Mouse (Mus musculus) 416B (cell line): ENCODE measurements at regions not wholly inside any gene's neighbourhood (a gene's known extent, or its start where the extent isn't known, plus 50 kb on each side); places are given as distances from the start of the nearest gene placed in this dataset.
"Not testable (repeated sequence)": the region's sequence is repeated elsewhere in the genome, so short reads cannot be mapped to it uniquely, and the experiment has no call there.

Experiments
- DNase-seq: peaks from one replicate; pipeline ENCODE4 v3.0.0; 2011; ENCODE audit warnings: low read depth

DNA sequence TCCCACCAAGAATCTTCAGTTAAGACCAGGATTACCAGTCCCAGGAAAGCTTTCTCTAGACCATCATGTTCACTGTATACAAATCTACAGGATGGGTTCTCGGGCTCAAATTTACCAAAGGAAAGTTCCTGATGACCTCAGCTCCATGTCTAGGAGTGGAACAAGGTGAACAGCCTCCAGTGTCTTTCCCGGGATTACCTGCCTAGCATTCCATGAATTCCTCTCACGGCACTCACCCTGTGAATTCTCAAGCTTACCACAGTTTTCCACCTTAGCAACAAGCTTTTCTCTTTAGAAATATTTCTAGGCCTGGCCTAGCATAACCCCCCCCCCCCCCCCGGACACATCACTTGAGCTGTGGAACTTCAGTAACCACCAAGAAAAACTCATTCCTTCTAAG is 1158.9 kb downstream of the A830018L16Rik start:
- no peak for DNase-seq

DNA sequence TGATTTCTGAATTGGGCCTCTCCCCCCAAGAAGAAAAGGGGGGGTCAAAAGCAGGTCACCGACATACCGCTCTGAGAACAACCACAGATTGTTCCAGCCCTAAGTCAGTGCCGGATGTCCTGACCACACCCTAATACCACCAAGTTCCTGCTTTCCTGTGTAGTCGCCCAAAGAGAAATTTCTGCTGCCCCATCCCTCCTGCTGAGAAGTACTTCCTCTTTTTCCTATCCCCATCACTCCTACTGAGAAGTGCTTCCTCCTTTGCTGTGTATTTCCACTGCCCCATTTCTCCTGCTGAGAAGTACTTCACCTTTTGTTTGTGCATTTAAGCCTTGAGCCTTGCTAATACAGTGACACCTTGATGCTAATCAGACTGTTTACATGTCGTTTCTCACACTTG is 1160.4 kb downstream of the A830018L16Rik start:
- peak; percentile 4 for DNase-seq

DNA sequence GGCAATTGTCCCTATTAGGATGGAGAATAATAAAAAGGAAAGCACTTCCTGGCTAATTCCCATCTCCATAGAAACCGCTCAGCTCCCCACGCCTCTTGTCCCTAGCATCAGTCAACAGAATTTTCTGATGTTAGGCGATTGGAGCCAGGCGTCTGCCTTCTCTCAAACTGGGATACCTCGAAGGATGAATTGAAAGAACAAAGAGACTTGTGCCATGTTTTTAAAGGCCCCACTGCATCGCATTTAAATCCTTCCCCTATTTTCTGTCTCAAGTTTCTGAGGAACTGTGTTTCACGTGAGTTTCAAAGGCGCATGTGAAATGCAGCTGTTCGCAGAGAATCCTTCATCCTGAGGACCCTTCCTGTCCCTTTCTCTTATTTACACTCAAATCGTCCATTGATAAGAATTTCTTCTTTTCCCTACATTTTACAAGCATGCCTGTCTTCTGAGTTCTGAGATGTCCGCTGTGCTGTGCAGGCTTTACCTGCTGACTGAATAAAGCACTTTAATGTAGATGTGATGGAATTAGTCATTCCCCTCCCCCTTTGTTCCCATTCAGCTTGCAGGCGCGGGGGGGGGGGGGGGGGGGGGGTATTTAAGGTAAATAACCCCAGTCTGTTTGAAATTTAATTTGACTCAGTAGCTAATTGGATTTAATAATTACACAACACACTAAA is 1163.3 kb downstream of the A830018L16Rik start:
- DNase-seq = no peak

DNA sequence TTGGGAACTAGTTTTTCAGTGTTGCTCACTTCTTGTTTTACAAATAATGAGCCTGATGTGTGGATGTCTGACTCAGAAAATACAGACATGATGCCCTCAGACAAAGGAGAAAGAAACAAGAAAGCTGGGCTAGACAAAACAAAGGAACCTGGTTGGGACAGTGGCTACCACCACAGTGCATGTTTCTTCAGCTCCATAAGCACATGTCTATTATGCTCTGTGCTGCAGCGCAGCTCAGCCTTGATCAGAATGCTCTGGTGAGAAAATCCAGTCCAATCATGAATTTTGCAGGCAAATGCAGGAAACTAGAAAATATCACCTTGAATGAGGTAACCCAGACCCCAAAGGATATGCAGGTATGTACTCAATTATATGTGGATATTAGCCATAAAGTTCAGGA is 1164.1 kb downstream of the A830018L16Rik start:
- no peak for DNase-seq

DNA sequence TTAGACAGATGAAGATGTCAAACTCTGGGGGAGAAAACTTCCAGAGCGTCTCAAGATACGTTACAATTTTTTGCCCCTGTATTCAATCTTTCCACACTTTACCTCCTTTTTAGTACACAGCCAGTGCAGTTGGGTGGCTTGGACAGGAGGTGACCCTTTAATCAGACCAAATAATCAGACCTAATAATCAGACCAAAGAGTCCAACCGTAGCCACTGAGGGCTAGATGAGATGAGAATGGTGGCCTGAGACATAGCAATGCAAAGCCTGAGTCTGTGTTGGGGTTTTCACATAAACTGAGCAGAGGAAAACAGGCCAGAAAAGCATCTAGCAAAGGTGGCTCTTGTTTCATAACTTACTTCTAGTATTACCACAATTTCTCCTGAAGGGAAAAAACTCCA is 1169.1 kb downstream of the A830018L16Rik start:
- no peak for DNase-seq

DNA sequence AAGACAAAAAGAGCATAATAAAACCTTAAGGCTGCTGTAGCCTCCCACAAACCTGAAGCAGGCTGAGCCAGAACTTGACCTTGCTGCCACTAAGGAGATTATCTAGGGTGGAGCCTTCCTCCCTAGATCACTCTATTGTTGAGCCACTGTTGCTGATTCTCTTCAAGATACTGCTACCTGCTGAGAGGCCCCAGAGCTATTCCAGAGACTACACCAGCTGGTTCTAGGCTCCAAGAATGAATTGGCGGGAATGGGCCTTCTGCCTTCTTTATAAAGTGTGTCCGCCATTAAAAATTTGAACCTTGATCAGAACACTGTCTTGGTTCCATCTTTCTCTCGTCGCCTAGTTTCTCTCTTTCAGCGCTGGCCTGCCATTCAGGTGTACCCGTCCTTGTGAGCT is 1173.1 kb downstream of the A830018L16Rik start:
- not testable (repeated sequence) for DNase-seq

DNA sequence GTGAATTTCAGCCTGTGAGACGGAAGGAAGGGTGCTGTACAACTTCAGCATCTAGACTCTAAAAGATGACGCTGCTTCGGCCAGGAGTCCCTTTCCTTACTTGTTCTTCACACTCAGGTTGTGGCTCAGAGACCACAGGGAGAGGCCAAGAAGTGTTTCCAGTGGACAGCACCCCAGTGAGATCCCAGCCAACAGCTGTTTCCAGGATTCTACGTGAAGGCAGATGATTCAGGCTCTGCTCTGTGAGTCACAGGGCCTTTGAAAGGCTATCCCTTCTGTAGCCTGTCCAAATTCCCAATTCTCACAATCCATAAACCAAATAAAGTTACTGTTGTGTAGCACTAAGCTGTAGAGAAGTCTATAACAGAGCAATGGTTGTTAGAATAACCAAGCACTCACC is 1198.2 kb downstream of the A830018L16Rik start:
- no peak for DNase-seq

DNA sequence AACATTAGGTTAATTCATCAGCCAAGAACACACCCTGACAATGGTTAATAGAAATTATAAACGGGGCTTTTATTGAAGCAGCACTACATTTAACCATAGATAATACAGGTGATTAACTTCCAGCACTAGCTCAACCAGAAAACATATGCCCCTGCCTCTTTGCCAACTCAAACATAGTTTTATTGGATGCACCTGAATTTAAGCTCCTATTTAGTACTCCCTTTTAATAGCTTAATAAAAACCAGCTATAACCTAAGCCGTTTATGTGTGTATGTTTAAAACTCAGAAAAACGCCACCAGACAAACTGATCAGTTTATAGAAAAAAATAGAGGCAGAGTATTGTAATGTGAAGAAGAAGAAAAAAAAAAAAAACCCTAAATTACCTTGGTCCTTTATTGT is 1201.4 kb downstream of the A830018L16Rik start:
- DNase-seq = no peak

DNA sequence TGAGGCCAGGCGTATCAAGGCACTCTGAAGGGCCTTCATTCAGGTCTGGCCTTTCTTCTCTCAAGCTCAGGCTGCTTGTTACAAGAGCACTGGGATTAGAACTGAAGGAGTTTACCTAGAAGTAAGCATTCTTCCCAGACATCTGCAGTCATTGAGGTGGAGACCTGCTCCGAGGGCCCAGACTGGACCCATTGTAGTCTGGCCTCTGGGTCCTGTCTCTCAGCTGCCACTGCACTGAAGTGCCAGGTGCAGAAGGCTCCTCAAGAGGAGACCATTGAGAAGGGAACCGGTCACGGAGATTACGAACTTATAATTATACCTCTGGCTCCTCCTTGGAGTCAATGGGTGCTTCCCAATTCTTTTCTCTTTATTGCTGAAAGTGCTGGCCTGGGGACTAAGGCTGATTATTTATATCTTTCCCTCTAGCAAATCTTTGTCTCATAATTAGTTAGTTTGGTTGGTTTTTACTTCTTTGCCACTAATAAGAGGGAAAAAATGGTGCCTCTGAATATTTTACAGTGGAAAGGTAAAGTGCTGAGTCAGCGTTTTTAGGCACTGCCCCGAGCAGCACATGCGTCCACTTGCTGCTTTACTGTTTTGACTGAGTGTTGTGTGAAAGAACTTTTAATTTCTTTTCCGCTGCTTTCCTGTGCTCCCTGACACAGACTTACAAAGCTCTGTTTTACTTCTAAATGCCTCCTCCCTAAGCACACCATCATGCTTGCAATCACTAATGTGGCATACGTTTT is 1202.0 kb downstream of the A830018L16Rik start:
- DNase-seq = no peak

DNA sequence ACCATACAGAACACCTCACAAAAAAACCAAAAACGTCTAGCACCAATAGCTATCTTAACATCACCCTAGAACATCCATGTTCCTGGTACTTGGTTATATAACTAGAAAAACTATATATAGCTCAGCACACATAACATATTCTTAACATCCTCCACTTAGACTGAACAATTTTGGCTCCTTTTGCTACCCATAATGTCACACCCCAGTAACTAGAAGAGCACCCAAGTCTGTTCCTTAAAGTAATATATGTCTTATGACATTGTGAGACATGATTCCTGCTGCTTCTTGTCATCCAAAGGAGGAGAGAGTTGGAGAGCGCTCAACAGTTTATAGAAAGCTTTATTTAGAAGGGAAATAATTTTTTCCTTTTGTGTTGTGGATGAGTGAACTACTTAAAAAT is 1206.1 kb downstream of the A830018L16Rik start:
- DNase-seq = no peak

DNA sequence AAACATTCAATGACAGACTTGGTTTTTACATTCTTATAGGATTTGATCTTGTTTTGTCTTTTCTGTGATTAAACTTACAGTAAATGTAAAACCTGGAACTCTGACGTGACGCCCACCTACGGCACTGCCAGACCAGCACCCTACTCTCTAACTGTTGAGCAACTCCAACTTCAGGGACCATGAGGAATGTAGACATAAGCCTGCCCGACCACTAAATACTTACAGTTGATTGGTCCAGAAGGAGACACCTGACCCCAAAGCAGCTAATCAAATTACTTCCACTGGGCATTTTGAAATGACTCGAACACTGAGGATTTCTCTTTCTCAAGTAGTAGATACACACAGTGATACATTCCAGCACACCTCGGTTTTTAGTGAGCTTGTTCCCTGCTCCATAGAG is 1206.9 kb downstream of the A830018L16Rik start:
- no peak for DNase-seq

DNA sequence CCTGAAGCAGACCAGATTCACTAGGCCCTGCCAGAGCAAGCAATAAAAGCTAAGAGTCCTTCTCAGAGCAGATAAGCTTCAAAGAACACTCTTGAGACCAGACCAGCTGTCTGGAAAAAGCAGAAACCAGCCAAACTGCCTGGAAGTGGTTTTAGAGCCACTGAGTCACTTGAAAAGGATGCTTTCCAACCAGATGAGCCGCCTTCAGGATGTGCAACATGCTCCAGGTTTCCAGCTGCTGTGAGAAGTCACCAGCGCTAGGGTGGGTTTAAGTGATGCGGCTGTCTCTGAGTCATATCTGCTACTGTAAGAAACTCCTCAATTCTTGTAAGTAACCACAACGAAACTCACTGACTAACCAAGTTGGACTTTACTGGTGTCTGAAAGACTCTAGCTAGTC is 1209.3 kb downstream of the A830018L16Rik start:
- DNase-seq = no peak

DNA sequence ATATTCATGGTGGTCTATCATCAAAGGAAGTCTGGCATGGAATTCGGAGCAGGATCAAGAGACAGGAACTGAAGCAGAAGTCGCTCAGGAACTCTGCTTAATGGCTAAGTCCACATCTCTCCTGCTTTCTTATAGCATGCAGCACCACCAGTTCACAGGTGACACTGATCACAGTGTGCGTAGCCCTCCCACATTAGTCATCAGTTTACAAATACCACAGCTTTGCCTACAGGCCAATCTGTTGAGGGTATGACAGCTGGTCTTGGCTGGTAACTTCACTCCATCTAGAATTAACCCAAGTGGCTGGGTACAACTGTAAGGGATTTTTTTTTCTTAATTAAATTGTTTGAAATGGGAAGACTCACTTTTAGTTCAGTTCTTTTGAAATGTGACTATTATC is 1219.1 kb downstream of the A830018L16Rik start:
- no peak for DNase-seq

DNA sequence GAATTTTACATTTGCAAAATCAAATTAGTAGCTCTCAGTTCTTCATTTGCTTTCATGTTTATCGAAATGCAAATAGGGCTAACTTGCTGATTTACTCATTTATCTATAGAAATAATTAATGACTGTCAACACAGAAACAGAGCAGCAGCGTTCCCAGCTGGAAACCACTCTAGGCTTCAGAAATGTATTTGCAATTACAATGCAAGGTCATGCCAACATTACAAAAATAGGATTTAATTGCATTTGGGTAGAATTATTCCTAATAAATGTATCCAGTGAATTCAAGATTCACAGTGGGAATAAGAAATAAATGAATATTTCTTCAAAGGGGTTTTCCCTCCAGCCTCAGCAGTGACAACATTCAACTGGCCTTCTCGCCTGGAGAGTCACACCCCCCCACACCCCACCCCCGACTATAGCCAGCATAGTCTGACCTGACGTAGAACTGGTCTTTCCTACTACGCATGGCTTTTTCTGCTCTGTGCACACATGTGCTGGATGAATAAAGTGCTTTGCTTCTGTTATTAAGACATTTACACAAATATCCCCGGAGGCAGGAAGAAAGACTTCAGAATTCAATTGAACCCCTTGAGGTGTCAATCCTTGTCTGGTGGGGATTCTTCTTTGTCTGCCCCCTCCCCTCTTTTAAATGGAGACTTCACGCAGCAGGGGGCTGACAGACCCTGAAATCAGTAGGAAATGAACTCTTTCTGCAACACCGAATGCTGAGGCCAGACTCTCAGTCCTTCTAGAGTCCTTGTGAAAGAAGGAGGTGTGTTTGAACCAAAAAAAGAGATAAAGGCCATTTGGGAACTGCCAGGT is 1222.6 kb downstream of the A830018L16Rik start:
- no peak for DNase-seq

DNA sequence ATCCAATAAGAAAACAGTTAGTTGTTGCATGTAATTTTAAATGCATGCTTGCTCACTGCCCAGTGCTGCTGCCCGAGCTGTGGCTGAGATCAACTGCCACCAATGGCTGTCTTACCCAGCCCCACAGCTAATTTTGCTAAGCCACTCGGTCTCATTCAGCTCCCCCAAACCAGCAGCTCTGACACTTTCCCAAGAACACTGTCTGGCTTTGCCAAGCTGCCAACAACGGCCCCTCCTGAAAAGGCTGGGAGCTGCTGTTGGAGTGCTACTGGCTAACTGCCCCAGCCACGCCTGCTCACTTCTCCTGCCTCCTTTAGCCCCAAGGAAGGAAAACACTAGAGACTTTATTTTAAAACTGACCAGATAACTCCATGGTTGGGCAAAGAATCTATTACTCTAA is 1227.1 kb downstream of the A830018L16Rik start:
- no peak for DNase-seq
